Mouse (Mus musculus) embryonic facial prominence, embryonic 14.5 days (tissue): Measurements from ENCODE around the gene Fndc10. TPM values are rescaled to one million over a fixed set of nuclear protein-coding genes. Genes with fewer than 3 reads are reported as not detected.

Experiments used
- ATAC-seq: fragments of 200-750 bp; cut with Nextera tagmentation; 2 replicates; pipeline ENCODE4 v1.8.0; 2017; ENCODE audit warnings: low read depth, moderate number of reproducible peaks, moderate TSS enrichment
- DNase-seq: peaks from one replicate; pipeline ENCODE4 v3.0.0-alpha.2; 2015; ENCODE audit warnings: low spot score
- H3K27ac ChIP-seq: fragments of 300-500 bp; sonication (generic); replicated peaks from 2 replicates; pipeline ENCODE4 v1.5.1; 2014; ENCODE audit warnings: low read depth, mild to moderate bottlenecking, low read length, moderate library complexity
- H3K27me3 ChIP-seq: fragments of 300-500 bp; sonication (generic); replicated peaks from 2 replicates; pipeline ENCODE4 v1.6.1; 2014; ENCODE audit warnings: low read length; ENCODE audit not compliant: control insufficient read depth, insufficient read depth
- H3K36me3 ChIP-seq: fragments of 300-500 bp; sonication (generic); 2 replicates; pipeline ENCODE4 v1.6.1; 2014; ENCODE audit warnings: low read length, mixed read lengths; ENCODE audit not compliant: control insufficient read depth, insufficient read depth
- H3K4me1 ChIP-seq: fragments of 300-500 bp; sonication (generic); 2 replicates; pipeline ENCODE4 v1.6.1; 2014; ENCODE audit warnings: antibody characterized with exemption, low read length; ENCODE audit not compliant: control insufficient read depth, insufficient read depth
- H3K4me2 ChIP-seq: fragments of 300-500 bp; sonication (generic); 2 replicates; pipeline ENCODE4 v1.6.1; 2014; ENCODE audit warnings: low read depth, mild to moderate bottlenecking, low read length, moderate library complexity, mixed read lengths
- H3K4me3 ChIP-seq: fragments of 300-500 bp; sonication (generic); 2 replicates; pipeline ENCODE4 v1.5.1; 2014; ENCODE audit warnings: low read depth, mild to moderate bottlenecking, low read length
- H3K9ac ChIP-seq: fragments of 300-500 bp; sonication (generic); 2 replicates; pipeline ENCODE4 v1.6.1; 2014; ENCODE audit warnings: low read depth, mild to moderate bottlenecking, low read length, moderate library complexity, mixed read lengths
- H3K9me3 ChIP-seq: fragments of 300-500 bp; sonication (generic); 2 replicates; pipeline ENCODE4 v1.6.1; 2016; ENCODE audit warnings: low read length; ENCODE audit not compliant: control insufficient read depth
- WGBS: fragments of 180-500 bp; shearing (Covaris S2); extraction: QIAGEN DNeasy Blood & Tissue Kit; methylation state at CpG from one replicate; pipeline ENCODE4 v1.1.7; 2014; 5-methylcytosine and 5-hydroxymethylcytosine counted together
- polyA plus RNA-seq: library from polyadenylated mRNA; unstranded; fragments of >200 nt; fragmentation: Nextera tagmentation; extraction: Ambion mirVana; gene quantifications from 2 replicates; pipeline ENCODE4 v1.2.1, GENCODE M21; 2014

Gene Fndc10
- polyA plus RNA-seq, 1 experiment from 2014 or later, result 6.3 TPM

DNA sequence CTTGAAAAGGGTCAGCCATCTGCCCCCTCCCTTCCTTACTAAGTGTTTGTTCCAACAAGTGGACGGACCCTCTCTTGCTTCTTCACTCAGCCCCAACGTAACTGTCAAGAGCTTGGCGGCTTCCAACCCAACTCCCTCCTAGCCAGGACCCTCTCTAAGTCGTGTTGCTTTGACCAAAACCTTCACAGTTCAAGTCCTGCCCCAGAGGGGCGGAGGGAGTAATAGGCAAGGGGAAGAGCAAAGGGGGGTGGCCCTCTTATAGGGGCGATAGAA is 40.0 kb upstream of the Fndc10 start:
- DNase-seq, result no peak
- H3K9ac ChIP-seq, result peak overlapping the region; percentile 47
- H3K27ac ChIP-seq, result no peak overlapping the region
- peak overlapping the region; percentile 44 for H3K4me3 ChIP-seq
- H3K36me3 ChIP-seq, result peaks cover 56% of the 10 kb centered on the region
- peaks cover 33% of the 10 kb centered on the region for H3K27me3 ChIP-seq
- no peak for ATAC-seq
- WGBS, result 2% methylated on average over 6 of the region's 6 CpGs
- H3K4me1 ChIP-seq, result peaks cover 20% of the 10 kb centered on the region
- no peaks in the 10 kb centered on the region for H3K9me3 ChIP-seq
- H3K4me2 ChIP-seq, result peak overlapping the region; percentile 70

DNA sequence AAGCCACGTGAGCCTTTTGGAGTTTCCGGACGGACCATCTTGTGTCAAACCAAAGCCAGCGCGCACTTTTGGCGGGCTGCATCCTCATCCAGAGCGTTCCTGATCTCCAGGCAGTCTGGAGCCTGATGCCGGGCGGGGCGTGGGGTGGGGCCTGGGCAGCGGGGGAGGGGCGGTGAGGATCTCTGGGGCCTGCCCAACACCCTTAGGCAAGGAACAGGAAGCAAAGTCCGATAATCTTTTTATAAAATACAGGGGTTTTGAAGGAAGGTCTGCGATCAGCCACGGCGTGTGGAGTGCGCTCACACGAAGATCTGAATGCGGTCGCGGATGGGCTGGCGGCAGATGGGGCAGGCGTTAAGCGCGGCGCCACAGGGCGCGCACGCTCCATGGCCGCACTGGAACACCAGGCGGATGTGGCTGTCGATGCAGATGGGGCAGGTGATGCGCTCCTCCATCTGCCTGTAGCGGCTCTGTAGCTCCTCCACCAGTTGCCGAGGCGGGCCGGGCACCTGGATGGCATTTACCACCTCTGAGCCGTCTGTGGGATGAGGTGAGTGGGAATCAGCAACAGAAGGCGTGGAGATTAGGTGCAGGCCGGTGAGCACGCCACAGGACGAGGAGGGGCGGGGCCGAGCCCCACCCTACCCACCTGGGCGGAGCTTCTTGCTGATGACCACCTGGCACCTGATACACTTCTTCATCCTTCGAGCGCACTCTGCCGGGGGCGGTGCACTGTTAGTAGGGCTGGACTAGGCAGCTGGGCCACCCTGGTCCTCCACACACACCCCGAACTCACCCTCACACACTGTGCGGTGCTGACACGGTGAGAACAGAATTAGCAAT is 39.5 kb upstream of the Fndc10 start:
- under 1% methylated on average over 38 of the region's 52 CpGs for WGBS
- DNase-seq (peak; percentile 71), ATAC-seq (peak; percentile 41)
- H3K27me3 ChIP-seq, result peaks cover 33% of the 10 kb centered on the region
- peak overlapping the region; percentile 47 for H3K9ac ChIP-seq
- H3K36me3 ChIP-seq, result peaks cover 54% of the 10 kb centered on the region
- peak overlapping the region; percentile 44 for H3K4me3 ChIP-seq
- H3K4me1 ChIP-seq, result peaks cover 20% of the 10 kb centered on the region
- no peaks in the 10 kb centered on the region for H3K9me3 ChIP-seq
- peak overlapping the region; percentile 70 for H3K4me2 ChIP-seq
- no peak overlapping the region for H3K27ac ChIP-seq

GRCm38 (mm10) chr4:155656214-155656751 is 37.9 kb upstream of the Fndc10 start:
- H3K27ac ChIP-seq, result no peak overlapping the region
- H3K36me3 ChIP-seq, result peaks cover 43% of the 10 kb centered on the region
- no peak overlapping the region for H3K4me3 ChIP-seq
- peaks cover 33% of the 10 kb centered on the region for H3K27me3 ChIP-seq
- H3K4me2 ChIP-seq, result no peak overlapping the region
- no peaks in the 10 kb centered on the region for H3K9me3 ChIP-seq
- no peak for DNase-seq
- 90% methylated on average over 13 of the region's 13 CpGs for WGBS
- no peak for ATAC-seq
- no peak overlapping the region for H3K9ac ChIP-seq
- H3K4me1 ChIP-seq, result peaks cover 20% of the 10 kb centered on the region

DNA sequence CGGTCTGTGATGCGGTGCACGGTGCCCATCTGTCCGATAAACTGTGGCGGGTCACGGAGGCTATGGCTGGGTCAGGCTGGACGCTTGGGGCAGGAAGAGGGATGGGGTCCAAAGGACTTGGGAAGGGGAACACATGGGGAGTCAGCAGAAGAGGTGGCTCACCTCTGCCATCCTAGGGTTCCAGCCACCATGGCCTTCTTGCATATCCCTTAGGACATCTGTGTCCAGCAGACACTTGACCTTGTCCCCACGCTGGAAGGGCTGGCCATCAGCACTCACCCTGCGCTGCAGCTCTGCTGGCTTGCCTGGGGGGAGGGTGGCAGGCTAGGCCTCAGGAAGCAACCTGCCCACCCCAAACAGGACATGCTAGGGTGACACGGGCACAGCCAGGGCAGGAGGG is 35.2 kb upstream of the Fndc10 start:
- no peak overlapping the region for H3K9ac ChIP-seq
- H3K4me3 ChIP-seq, result no peak overlapping the region
- H3K36me3 ChIP-seq, result peaks cover 38% of the 10 kb centered on the region; the same call in 1 of the 2 replicates
- H3K27ac ChIP-seq, result no peak overlapping the region
- no peak for DNase-seq
- ATAC-seq, result no peak
- H3K4me2 ChIP-seq, result no peak overlapping the region
- no peaks in the 10 kb centered on the region for H3K9me3 ChIP-seq
- 96% methylated on average over 9 of the region's 10 CpGs for WGBS
- H3K4me1 ChIP-seq, result peaks cover 11% of the 10 kb centered on the region
- peaks cover 15% of the 10 kb centered on the region for H3K27me3 ChIP-seq

DNA sequence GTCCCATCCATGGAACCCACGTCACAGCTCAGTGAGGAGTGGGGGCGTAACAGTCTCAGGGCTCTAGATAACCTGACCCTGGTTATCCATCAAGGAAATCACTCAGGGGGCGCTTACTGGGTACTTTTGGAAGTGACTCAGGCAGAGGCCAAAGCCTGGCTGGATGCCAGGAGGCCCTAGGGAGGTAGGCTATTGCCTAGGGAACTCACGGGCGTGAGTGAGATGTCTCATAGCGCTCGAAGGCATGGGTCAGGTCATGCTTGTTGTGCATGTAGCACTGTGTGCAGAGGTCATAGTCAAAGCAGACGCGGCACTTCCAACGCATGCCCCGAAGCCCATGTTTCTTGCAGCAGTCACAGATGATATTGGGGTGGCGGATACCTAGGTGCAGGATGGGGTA is 33.5 kb upstream of the Fndc10 start:
- no peak overlapping the region for H3K27ac ChIP-seq
- H3K27me3 ChIP-seq, result peaks cover under 1% of the 10 kb centered on the region; the same call in 1 of the 2 replicates
- no peak overlapping the region for H3K4me3 ChIP-seq
- 89% methylated on average over 12 of the region's 12 CpGs for WGBS
- H3K4me1 ChIP-seq, result no peaks in the 10 kb centered on the region
- DNase-seq, result no peak
- H3K9ac ChIP-seq, result no peak overlapping the region
- H3K4me2 ChIP-seq, result no peak overlapping the region
- H3K9me3 ChIP-seq, result no peaks in the 10 kb centered on the region
- H3K36me3 ChIP-seq, result peaks cover 38% of the 10 kb centered on the region; the same call in 1 of the 2 replicates
- ATAC-seq, result no peak

DNA sequence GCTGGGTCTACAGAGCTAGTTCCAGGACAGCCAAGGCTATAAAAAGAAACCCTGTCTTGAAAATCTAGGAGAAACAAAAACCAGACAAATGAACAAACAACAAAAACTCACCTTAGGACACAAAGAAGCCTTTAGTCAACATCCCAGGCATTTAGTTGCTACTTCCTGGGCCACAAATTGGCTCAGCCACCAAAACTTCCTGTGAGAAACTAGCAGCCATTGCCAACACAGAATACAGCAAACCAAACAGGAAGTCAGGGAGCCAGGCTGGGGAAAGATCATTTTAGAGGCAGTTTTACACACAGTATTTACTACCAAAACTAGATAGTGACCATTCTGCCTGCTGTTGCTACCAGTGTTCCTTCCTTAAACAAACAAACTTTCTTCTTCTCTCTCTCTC is 27.2 kb upstream of the Fndc10 start:
- no peaks in the 10 kb centered on the region for H3K9me3 ChIP-seq
- DNase-seq (no peak), ATAC-seq (no peak)
- H3K9ac ChIP-seq, result 0 out of 2 replicates have a peak overlapping the region, but pooled peaks have one; percentile 25
- H3K4me2 ChIP-seq, result no peak overlapping the region
- H3K4me3 ChIP-seq, result no peak overlapping the region
- peaks cover 3% of the 10 kb centered on the region; the same call in 1 of the 2 replicates for H3K36me3 ChIP-seq
- no peaks in the 10 kb centered on the region for H3K27me3 ChIP-seq
- 0 out of 2 replicates have a peak, but pooled peaks cover 5% of the 10 kb centered on the region for H3K4me1 ChIP-seq
- no peak overlapping the region for H3K27ac ChIP-seq

GRCm38 (mm10) chr4:155668689-155669597 is 25.2 kb upstream of the Fndc10 start, which contains the start of gene Mib2:
TSS of gene Mib2 (minus strand) at chr4:155669198.
- H3K4me1 ChIP-seq, result 0 out of 2 replicates have a peak, but pooled peaks cover 5% of the 10 kb centered on the region
- H3K4me2 ChIP-seq, result peak within 1 kb of the TSS; percentile 87
- H3K27ac ChIP-seq, result peak within 1 kb of the TSS; percentile 78
- WGBS, result under 1% methylated on average over 41 of the region's 73 CpGs
- DNase-seq (peak; percentile 98), ATAC-seq (peak; percentile 99)
- H3K9me3 ChIP-seq, result no peaks in the 10 kb centered on the region
- peak within 1 kb of the TSS; percentile 86 for H3K9ac ChIP-seq
- H3K4me3 ChIP-seq, result peak within 1 kb of the TSS; percentile 86
- H3K27me3 ChIP-seq, result no peaks in the 10 kb centered on the region
- H3K36me3 ChIP-seq, result no peaks in the 10 kb centered on the region; the same call in 1 of the 2 replicates

DNA sequence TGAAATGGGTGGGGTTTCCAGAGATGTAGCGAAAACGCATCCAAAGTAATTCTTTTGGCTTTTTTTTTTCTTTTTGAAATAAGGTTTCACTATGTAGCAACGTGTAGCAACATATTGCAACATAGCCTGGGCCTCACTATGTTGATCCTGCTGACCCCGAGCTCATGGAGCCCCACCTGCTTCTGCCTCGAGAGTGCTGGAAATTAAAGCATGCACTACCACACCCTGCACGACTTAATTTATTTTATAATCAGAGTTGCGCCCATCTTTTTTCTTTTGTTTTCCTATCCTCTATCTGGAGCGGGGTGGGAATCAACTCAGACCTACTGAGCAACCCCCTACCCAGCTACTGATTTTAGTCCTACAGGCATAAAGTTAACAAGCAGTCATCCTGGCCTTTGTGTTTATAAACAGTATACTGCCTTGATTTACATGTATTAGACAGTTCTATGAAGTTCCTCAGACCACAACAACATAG is 24.5 kb upstream of the Fndc10 start:
- Histone ChIP-seq H3K9ac (peak overlapping the region; percentile 86), H3K4me2 (peak overlapping the region; percentile 87), H3K4me3 (peak overlapping the region; percentile 86), H3K4me1 (0 out of 2 replicates have a peak, but pooled peaks cover 5% of the 10 kb centered on the region), H3K27me3 (no peaks in the 10 kb centered on the region), H3K27ac (no peak overlapping the region; the same call in 1 of the 2 replicates), H3K36me3 (no peaks in the 10 kb centered on the region; the same call in 1 of the 2 replicates), H3K9me3 (no peaks in the 10 kb centered on the region)
- no peak for DNase-seq
- no peak for ATAC-seq
- under 1% methylated on average over 8 of the region's 8 CpGs for WGBS
